Mouse (Mus musculus) frontal cortex, postnatal 10 days (tissue): Measurements from ENCODE around the gene Snap25.

Experiments used
- DNase-seq, 2 experiments: peaks; one replicate each; pipeline ENCODE4 v3.0.0; 2022; ENCODE audit warnings: low spot score in 2 of 2, mixed read lengths in 1 of 2

The Snap25 gene

DNA sequence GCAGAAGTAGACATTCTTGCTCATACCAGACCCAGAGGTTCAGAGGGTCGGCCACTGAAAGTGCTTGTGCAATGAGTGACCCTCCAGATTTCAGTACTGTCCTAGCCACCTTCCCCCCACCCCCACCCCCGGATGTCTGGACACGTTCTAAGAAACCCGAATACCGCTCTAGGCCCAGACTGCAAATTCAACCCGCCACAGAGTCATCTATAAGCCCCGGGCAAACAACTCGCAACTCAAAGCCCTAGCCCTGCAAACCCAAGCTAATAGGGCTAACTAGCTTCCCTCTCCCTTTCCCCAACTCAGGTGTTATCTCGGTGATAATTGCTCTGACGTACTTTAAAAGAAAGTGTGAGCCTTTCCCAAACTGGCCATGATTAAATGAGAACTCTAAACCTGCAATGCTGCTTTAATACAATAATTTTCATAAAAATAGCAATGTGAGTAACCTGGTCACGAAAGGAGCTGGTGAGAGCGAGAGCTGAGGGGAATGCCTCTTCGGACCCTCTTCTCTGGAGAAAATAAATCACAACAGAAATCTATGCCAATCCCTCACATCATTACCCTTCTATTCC, 725 bp upstream of the Snap25 start:
- DNase-seq, result no peak

DNA sequence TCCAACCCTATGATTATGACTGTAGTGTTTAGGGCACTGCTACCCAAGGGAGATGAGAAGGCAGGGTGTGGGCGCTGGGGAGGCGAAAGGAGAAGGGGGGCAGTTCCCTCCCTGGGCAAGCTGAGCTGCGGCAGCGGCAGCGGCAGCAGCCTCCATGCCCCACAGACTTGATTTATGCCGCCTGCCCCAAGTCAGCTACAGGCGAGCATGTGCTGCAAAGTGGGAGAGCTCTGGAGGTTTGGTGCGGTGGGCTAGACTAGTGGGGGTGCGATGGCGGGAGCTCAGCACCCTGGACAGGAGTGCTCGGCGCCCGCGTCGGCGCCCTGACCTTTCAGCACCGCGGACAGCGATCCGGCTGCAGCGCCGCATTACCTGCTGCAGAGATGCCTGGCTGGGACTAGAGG, 757 bp downstream of the Snap25 start:
- peak; percentile 26 to 63 for DNase-seq

DNA sequence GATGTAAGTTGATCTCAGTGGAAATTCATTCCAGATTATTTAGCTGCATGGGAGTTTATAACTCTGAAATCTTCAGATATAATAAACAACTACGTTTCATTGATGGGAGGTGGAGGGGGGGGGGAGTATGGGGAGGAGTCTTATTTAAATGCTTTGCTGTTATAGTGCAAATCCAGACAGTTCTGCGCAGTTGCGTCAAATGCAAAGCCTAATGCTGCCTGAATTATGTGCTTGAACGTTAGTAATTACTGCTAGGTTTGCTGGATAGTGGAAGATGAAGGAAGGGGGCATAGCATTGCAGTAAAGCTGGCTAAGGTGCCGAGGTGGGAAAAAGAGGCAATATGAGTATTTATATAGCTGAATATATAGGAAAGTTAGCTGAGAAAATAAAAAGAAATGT, 2.3 kb downstream of the Snap25 start:
- DNase-seq, result no peak

DNA sequence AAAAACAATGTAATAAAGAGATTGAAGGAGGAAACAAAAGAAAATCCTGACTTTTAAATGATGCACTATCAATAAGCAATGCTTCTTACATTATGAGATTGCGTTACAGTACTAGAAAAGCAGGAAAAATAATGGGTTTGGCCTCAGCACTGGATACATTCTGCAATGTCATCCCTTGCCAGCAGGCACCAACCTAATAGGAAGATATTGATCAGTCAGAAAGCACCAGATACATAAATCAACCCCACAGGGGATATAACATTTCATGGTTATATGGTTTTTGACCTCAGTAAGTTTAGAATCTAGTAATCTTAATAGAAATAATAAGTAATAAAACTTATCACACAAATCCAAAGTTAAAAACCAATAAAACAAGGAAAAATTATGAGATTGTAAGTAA, 3.1 kb downstream of the Snap25 start:
- no peak for DNase-seq

DNA sequence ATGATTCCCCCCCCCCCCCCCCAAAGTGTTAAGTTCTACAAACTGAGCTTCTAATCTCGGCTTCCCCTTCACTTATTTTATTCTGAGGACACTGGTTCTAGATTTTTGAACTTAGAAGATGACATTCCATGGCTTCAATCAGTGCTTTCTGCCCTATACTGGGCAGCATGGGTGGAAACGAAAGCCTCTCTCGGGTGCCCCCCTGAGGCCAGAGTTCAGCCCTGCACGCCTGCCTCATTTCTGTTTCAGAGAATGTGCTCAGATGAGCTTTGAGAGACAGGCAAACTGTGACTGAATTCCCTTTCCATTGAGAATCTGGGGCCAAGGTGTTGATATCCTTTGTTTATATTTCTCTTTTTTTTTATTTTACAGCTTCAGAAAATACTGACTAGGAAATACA, 7.0 kb downstream of the Snap25 start:
- DNase-seq, result no peak

DNA sequence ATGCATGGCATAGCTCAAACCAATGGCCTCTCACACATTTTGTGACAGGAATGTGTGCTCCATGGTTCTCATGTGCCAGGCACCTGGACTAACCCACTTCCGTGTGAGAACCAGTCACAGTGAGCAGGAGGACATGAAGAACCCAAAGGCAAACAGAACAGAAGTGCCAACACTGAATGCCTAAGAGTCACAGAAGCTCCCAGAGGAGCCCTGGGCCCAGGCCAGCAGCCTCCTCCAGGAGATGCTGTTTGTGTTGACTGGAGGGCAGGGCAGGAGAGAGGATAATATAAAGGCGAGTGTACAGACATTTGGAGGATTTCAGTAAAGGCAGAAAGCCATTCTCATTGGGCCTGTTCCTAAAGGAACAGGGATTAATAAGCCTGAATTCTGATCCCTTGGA, 25.0 kb downstream of the Snap25 start:
- DNase-seq, result no peak

DNA sequence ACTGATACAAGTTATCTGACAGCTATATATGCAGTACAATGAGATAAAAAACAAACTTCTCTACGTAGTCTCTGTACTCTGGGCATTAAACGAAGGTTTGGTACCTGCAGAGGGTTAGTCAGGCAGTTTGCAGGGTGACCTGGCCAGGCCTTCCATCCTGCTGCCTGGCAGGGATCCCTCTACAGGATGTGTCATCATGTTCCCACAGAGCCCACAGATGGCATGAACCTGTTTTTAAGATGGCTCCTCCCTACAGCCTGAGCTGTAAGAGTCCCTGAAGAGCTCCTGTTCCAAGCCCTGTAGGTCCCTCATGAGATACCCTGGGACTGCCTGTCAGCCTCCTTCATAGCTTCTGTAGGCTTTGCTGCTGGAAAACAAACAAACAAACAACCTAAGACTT, 29.0 kb downstream of the Snap25 start:
- DNase-seq, result no peak

DNA sequence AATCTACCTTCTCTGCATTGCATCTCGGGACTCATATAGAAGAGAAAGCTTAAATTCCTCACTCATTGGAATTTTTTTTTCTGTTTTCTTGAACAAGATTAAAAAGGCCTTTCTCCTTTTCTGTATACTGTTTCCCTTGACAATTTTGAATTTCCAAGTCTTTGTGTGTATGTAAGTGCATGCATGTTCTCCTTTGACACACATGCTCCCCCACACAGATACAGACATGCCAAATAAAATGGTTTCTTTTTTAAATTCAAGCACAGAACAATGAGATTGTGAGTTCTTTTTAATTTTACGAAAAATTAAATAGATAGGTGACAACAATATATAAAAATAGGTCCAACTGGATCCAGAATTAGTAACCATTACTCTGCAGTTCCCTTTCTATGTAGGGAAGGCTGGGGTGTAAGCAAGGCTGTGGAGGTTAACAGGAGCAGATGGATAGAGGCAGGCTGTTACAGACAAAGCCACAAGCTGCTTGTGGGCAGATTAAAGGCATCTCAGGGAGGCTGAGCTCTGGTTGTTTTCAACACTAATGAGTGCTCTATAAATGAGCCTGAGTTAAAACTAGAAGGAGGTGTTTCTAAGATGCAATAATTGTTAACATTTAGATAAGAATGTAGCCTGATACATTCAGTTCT, 31.6 kb downstream of the Snap25 start:
- no peak for DNase-seq

DNA sequence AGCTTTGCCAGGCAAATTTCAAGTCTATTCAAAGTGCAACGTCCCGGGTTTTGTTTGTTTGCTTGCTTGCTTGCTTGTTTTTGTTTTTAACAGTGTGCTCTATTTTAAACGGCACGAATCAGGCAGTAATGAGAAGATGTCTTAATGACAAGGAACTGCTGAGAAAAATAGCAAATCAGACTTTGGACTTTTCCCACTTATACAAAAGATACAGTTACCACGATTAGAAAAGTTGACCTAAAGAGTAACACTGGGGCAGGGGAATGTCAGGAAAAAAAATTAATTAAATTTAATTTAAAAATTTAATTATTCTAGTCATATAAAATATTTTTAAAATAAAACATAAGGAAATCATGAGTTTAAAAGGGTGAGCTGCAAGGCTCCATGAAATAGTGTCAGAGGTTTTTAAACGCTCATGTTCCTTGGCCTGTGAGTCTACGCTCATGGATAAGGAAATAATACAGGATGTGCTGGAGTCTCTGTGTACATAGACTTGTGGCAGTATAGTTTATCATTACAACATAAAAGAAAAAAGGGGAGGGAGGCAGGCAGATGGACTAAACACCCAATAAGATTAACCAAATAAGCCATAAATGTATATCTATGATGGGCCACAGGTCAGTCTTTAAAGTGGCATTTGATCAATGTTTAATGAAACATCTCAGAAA, 32.2 kb downstream of the Snap25 start:
- DNase-seq, result no peak

DNA sequence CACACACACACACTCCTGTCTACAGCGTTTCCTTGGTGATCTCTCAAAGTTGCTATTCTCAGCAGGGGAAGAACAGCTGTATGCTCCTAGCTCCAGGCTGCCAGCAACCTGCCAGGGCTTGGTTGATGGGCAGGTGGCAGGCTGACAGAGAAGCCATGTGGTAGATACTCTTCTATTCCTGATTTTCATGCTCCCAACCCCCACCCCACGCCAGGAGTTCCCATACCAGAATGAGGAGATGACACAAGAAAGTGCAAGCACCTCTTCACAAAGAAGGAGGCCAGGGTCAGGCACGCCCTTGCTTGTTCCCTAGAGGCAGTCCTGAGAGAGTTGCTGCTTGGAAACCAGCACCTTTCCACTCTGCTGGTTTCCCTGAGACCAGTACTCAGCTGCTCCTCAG, 40.4 kb downstream of the Snap25 start:
- peak; percentile 34 to 55 for DNase-seq

DNA sequence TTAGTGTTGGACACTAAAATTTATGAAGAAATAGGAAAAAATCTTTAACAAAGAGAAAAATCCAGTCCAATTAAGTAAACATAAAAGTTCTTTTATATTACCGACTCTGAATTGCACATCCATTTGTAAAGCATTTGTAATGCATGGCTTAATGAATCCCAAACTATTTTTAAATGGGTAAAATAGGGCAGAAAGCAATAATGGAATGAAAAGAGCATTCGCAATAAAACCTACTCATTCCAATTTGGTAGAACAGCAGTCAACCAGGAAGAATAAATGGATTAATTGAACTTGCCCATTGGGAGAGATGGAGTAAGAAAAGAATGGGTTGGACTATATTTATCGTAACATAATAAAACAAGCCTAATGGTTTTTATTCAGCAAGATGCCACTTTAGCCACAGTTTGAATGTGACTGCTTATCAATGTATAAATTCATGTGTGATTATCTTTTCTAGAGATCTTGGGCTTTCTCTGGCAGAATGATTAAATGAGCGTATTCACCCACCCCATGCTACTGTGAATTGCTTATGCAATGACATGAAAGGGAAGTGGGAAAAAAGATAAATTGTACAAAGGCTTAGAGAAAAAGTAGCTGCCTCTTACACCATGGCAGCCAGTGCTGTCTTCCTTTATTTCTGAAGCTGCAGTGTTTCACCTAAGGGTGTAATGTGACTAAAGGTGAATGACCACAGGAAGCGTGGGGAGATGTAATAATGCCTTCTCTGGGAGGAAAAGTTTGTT, 45.7 kb downstream of the Snap25 start:
- DNase-seq, result no peak

DNA sequence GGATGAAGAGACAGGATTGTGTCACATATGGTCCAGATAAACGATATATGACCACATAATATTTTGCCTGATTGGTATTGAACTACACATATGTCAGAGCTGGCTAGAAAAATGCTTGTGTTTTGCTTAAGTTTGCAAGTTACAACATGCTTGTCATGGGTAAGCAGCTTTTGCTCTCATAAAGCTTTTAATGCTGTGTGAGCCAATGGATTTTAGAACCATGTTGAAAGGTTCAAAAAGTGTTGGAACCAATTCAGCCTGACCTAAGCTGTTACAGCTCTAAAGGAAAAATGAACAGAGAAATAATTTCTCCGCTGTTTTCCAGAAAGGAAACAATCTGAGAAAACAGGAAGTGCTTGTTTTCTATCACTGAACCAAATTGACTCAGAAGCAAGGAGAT, 64.9 kb downstream of the Snap25 start:
- no peak for DNase-seq

DNA sequence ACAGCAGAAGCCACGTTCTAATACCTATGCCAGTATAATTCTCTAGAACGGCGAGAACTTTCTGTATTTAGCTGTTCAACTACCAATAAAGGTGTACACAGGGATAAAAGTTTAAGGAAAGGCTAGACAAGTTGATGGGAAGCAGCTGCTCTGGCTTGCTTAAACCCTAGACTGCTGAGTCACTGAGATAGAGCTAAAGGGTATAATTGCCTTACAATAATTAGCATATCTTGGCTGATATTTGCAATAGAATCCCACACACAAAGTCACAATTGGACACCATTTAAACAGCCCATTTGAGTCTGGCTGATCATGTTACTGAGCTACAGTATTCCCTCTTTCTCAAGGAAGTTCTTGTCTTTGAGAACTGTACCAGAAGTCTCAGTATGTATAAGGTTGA, 65.4 kb downstream of the Snap25 start:
- DNase-seq, result no peak

DNA sequence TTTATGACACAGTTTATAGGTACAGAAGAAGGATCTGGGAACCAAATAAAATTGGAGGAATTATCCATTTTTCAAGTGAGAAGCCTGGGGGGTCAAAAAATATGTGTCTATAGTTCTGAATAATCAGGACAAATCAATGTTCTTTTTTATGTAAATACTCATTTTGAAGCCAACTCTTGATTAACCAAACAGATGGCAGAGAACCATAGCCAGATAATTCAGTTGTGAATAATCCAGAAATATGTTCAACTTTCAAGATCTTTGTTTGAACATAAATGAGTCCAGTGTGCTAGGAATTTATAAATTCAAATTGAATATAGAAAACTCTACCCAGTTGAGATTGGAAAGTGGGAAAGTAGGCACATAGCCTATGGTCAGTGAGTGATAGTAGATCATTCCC, 67.0 kb downstream of the Snap25 start:
- DNase-seq, result no peak

DNA sequence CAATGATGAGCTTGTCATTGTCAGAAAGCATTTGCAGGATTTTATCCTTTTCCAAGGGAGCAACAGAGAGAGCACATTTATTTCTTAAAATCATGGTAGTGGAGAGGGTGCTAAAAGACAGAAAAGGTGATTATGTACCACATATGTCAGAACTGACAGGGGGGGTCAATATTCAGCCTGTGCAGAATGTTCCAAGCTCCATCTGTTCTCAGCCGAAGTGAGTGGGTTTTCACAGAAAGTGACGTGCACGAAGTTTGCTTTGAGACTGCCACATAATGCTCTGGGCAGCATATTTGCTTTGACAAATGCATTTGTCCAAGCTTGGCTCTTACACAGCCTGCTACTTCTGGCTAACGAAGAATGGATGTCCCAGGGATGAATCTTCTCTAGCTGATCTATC, 71.1 kb downstream of the Snap25 start:
- peak in 1 of 2 experiments; percentile 23 for DNase-seq

DNA sequence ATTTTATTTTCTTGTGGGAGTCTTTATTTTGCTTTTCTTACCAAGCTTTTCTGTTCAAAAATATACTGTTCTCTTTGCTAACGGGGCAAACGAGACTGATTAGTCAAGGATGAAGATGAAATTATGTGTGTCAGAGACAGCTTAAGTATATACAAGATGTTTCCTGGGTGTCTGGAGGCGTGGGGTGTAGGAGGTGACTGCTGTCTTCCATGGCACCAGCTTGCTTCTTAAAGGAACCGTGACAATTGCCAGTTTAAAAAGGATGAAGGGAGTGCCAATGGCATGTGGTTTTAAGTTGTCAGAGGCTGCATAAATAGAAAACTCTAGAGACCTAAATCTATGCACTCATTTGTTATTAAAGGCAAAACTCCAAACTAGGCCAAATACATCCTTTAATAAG, 75.1 kb downstream of the Snap25 start:
- peak; percentile 32 to 77 for DNase-seq

DNA sequence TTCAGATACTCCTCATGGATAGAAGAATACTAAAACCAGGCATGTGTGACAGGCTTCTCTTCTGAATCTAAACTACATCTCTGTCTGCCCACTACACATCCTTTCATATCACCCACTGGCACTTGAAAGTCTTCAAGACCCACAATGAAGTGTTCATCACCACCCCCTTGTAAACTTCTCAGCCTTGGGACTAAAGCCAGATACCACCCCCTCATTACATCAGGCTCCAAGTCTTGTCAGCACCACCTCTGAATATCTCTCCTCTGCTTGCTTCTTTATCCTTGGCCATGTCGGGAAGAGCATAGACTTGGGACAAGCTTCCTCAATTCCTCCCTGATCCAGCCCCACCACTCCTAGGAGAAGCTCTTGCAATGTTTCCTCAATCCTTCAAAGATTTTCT, 83.3 kb downstream of the Snap25 start:
- DNase-seq, result no peak

DNA sequence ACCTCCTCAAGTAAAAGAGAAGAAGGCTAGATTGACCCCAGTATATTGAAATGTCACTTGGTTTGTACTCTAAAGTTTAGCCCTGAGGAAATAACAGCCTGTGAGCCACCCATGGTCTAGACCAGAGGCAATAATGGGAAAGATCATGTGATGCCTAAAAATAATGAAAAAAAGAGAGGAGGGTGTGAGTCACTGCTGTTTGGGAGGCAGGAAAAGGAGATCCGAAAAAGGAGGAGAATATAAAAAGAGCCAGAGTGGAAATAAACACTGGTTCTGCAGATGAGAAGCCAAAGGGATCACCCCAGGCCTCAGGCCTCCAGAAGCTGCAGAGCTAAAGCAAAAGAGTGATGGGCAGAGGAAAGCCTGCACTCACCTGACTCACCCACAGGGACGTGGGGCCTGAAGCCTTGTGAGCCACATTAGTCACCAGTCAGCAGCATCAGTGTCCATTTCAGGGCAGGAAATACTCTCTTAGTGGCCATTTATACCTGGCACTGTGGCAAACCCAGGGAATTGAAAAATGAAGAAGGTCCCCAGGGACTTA, 85.7 kb downstream of the Snap25 start:
- DNase-seq, result no peak

DNA sequence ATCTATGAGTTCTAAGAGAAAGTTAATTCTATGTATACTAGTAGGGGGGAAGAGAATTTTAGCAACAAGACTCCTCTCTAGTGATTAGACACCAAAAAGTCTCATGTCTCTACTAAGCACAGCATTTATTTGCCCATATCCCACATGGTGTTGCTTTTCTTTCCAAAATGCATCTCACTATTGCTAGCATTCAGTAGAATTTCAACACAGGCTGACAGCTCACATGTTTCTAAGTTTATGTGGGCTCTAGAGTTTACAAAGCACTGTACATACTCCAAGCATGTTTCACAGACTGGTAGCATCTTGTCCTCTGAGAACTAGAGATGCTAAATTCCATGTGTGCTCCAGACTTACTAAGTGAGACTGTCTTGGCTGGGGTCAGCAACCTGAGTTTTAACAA, 87.8 kb downstream of the Snap25 start:
- DNase-seq, result no peak

DNA sequence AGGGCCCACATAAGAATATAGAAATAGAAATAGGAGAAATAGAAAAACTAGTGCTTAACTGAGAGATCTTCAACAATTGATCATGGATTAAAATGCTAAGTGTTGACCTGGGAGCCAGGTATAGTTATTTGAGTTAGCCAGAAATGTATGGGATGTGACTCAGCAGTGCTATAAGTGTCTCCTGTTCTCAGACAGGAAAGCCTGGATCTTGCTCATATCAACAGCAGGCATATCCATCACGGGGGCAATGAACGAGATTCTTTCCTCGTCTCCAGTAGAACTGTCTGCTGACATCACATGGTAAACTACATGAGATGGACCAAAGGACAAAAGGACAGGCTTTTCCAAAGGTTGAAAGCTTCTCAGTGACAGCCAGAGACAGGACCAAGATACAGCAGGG, 88.8 kb downstream of the Snap25 start:
- DNase-seq, result no peak

DNA sequence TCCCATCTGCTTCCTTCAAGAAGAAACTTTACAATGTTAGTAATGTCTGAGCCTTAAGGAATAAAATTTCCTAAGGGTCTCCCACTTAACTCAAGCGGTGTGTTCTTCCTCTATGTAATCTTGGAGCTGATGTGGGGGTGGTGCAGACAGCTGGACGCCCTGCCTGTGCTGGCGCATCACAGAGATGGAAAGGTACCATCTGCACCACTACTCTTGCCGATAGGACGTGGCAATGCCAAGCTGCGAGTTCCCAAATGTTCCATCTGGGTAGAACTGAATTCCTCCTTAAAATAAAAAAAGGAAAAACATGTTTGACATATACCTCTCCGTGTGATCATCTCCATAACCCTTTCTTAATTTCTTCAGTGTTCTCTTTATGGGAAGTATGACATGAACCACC, 89.9 kb downstream of the Snap25 start:
- DNase-seq, result peak; percentile 18 to 65

DNA sequence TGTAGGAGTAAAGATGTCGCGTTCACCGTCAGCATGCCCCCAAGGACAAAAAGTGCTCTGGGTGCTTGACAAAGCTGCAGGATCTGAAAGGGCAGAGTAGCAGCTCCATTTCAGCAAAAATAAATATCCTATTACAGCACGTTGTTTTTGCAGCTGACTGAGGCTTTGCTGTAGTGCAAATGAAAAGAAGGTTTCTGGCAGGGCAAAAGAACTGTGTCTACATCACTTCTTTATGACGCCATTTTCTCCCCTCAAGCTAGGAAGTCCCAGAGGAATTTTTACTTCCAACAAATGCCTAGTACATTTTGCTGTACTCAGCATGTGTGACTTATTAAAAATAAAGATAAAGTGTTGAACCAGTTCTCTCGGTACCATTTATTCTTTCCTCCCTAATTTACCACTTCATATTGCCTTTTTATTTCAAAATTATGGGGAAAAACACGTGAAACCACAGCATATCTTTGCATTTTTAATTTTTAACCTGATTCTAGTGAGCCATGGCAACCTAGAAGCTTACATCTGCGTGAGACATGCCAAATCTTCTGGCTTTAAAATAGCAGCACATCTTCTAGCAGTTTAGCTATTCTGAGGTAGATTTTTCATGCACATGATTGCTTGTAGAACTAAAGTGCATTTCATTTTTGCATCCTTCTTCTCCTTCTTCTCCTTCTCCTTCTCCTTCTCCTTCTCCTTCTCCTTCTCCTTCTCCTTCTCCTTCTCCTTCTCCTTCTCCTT, 94.9 kb downstream of the Snap25 start:
- no peak for DNase-seq
